Mouse (Mus musculus): ENCODE results near the gene Rnase4. TPM values are rescaled to one million over a fixed set of nuclear protein-coding genes. Genes with fewer than 3 reads are reported as not detected.

The Rnase4 gene
- polyA plus RNA-seq (2012; ENCODE audit: low replicate concordance) = 0.76 and 1.6 TPM in 2 replicates

DNA sequence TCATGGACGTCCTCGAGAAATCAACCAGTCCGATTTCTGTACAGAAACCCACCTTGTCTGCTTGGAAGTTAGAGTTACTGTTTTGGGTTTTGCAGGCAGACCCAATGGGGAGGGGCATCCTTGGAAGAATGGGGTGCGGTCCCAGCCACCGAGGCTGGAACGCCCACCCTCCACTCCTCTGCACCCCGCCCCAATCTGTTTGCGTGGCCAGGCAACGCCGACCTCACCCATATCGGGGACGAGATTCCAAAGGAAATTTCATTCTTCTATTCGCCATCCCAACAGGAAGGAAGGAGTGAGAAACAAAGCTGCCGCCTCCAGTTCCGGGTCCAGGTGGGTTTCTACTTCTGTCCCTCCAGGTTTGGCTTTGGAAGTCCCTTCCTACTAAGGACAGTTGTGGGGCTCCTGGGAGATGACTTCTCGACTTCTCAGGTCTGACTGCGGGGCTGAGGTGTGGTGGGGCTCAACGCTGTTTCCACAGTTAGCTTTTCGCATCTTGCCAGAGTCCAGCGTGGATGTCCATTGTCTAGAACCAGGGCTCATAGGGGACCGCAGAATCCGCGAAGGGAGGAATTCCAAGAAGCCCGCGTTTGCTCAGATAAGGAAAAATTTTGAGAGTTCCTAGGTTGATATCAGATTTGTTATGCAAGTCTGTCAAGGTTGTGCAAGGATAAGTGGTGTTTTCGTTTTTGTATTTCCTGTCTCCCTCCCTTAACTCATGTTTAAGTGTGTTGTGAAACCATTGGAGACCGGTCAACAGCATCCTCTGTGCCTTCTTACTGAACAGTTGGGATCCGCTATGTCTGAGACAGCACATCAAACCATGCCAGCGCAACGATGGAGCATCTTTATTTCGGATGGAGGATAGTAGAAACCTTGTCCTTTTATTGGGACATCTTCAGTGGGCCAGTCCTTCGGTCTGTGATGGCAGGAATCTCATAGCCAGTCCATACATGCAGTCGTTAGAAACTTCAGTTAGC is at the start of gene Rnase4, which contains the start of gene Ang:
TSS of gene Rnase4 (plus strand) at position 157 of the 980 bp plus-strand sequence.
TSS of gene Ang (plus strand) at position 230 of the 980 bp plus-strand sequence.

DNA sequence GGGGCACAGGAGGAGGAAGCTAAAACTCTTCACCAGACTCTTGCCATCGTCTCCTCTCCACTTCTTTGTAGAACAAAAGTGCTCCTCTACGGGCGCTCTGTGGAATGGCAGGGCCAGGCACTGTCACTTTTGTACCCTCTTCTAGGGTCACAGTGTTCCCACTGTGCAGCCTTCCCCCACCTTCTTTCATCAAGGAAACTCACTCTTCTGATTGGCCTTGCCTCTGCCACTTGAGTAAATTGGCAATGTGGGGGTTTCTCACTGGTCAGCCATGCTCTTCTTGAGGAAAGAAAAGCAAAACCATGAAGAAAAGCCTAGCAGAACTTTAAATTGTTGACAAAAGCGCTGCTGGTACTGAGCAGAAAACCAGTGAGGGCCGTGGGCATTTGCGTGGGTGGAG is 49.1 kb upstream of the Rnase4 start, which contains the start of gene Rnase9:
TSS of gene Rnase9 (minus strand) at position 101 of the 400 bp plus-strand sequence.

DNA sequence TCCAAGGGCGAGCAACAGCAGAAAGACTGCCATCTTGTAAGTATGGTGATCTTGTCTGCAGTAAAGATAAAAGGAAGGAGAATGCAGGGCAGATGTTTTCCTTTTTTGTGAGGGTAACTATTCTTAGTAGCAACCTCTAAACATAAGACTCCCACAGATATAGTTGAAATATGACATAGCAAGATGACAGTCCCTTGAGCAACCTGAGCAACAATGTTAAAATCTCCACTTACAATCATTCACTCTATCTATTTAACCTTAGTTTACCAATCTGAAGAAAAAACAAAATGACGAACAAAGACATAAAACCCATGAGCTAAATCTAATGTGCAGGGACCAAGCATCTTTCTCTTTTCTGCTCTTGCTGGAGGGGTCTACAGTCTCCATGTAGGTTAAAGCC is 40.8 kb upstream of the Rnase4 start, which contains the start of gene Rnase11:
TSS of gene Rnase11 (minus strand) at position 101 of the 400 bp plus-strand sequence.

DNA sequence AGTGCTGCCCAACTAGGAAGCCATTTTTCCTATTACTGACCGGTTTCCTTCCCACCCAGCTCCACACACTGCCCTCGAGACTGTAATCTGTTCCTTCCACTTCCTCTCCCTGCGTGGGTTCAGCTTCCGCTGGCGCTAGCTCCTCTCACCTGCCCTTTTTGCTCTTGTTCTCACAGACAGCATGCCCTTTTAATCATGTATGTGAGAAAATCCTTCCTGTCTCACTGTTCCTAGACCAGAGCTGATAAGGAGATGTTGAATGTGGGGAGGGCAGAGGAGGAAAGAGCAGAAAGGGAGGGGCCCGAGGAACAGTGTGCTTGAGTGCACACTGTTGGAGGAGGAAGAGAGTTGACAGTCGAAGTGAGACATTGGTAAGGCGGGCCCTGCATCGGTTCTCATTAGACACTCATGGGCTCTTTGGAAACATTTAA is 33.5 kb upstream of the Rnase4 start, which contains the start of gene Rnase12:
TSS of gene Rnase12 (minus strand) at position 261 of the 431 bp plus-strand sequence.

DNA sequence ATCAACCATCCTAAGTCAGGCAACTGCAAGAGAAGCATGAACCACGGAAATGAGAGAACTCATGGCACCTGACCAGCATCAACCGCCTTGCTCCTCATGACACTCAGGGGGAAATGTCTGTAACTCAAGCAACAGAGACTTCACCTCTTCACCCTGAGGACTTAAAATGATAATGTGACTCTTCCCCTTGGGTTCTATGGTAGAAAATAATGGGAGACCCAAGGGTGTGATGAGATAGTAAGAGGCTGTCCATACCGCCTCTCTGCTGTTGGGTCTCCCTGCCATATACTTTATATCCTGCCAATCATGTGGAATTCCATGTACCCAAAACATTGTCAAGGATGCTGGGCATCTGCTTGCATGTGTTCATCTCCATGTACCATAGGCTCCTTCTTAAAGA is 16.5 kb upstream of the Rnase4 start, which contains the start of gene Olfr750:
TSS of gene Olfr750 (minus strand) at position 101 of the 400 bp plus-strand sequence.

DNA sequence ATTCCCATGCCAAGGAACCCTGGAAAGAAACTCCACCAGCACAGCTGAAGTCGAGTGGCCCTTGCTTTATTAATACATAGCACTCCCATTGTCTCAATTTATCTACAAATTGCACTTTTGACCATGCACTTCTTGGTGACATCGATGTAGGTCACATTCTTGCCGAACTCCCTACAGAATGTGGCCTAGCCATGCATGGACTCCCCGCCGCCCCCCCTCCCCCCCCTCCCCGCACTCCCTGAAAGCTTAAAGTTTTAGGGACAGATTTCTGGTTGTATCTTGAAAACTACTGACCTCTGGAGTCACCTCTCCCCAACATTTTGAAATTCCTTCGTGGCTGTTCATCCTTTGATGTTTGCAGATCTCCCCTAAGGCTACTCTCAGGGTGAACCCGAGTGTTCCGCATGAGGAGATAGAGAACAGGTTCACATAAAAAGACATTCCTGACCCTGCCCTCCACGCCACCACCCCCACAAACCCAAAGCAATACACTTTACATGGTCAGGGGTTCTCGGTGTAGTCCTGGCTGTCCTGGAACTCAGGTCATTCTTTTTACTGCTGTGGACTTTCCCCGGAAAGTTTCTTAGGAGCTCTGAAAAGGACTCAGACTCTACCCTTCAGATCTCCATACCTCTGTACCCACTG is 23.2 kb downstream of the Rnase4 start, which contains the start of gene Eddm3b:
TSS of gene Eddm3b (plus strand) at position 511 of the 645 bp plus-strand sequence.

DNA sequence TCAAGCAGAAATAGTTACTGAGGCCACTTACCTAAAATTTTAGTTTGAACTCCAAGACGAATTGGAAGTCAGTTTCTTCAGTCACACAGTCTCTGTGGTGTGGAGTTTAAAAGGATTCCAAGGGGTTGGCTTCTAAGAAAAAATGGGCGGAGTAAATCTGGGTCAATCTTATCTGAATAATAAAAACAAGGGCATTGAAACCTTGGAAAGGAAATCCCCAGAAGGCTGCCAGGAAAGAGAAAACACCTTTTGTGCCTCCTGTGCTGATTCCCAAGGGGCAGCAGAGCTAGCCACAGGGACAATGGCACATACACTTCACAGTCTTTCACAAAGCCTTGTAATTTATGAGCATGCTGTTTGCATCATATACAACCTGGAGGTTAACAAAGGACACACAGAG is 55.8 kb downstream of the Rnase4 start, which contains the start of gene Rnase1:
TSS of gene Rnase1 (minus strand) at position 101 of the 400 bp plus-strand sequence.

Other genes with a start within 250 kb of the Rnase4 start
- 8.1 and 9.7 TPM in 2 replicates for gene Tep1, start 220.5 kb upstream of the Rnase4 start, polyA plus RNA-seq (2012; ENCODE audit: low replicate concordance)
- 0.11 and 0.61 TPM in 2 replicates for gene Klhl33, start 193.6 kb upstream of the Rnase4 start, polyA plus RNA-seq (2012; ENCODE audit: low replicate concordance)
- gene Osgep, start 166.2 kb upstream of the Rnase4 start, polyA plus RNA-seq (2012; ENCODE audit: low replicate concordance) = 23.9 and 61.6 TPM in 2 replicates
- gene Apex1, start 166.1 kb upstream of the Rnase4 start, polyA plus RNA-seq (2012; ENCODE audit: low replicate concordance) = 20.9 and 45.6 TPM in 2 replicates
- 151 and 508 TPM in 2 replicates for gene Pip4p1, start 160.2 kb upstream of the Rnase4 start, polyA plus RNA-seq (2012; ENCODE audit: low replicate concordance)
- gene Pnp, start 160.0 kb upstream of the Rnase4 start, polyA plus RNA-seq (2012; ENCODE audit: low replicate concordance) = 1.7 and 1.8 TPM in 2 replicates
- 1.7 TPM in 1 of 2 replicates, not detected in the other for gene Gm49342, start 146.6 kb upstream of the Rnase4 start, polyA plus RNA-seq (2012; ENCODE audit: low replicate concordance)
- not detected in 2 replicates for gene Pnp2, start 135.1 kb upstream of the Rnase4 start, polyA plus RNA-seq (2012; ENCODE audit: low replicate concordance)
- not detected in 2 replicates for gene Rnase10, start 83.3 kb upstream of the Rnase4 start, polyA plus RNA-seq (2012; ENCODE audit: low replicate concordance)
- gene Rnase9, start 49.2 kb upstream of the Rnase4 start, polyA plus RNA-seq (2012; ENCODE audit: low replicate concordance) = not detected in 2 replicates
- gene Rnase11, start 40.9 kb upstream of the Rnase4 start, polyA plus RNA-seq (2012; ENCODE audit: low replicate concordance) = not detected in 2 replicates
- gene Rnase12, start 33.4 kb upstream of the Rnase4 start, polyA plus RNA-seq (2012; ENCODE audit: low replicate concordance) = 0.40 TPM in 1 of 2 replicates, not detected in the other
- gene Olfr750, start 16.6 kb upstream of the Rnase4 start, polyA plus RNA-seq (2012; ENCODE audit: low replicate concordance) = not detected in 2 replicates
- gene Ang, start 73 bp downstream of the Rnase4 start, polyA plus RNA-seq (2012; ENCODE audit: low replicate concordance) = 0.21 TPM in 1 of 2 replicates, not detected in the other
- not detected in 2 replicates for gene Eddm3b, start 23.3 kb downstream of the Rnase4 start, polyA plus RNA-seq (2012; ENCODE audit: low replicate concordance)
- 7.7 and 15.1 TPM in 2 replicates for gene Rnase6, start 32.8 kb downstream of the Rnase4 start, polyA plus RNA-seq (2012; ENCODE audit: low replicate concordance)
- gene Rnase1, start 55.7 kb downstream of the Rnase4 start, polyA plus RNA-seq (2012; ENCODE audit: low replicate concordance) = not detected in 2 replicates
- not detected in 2 replicates for gene Rnase2b, start 71.2 kb downstream of the Rnase4 start, polyA plus RNA-seq (2012; ENCODE audit: low replicate concordance)
- gene Ang2, start 108.1 kb downstream of the Rnase4 start, polyA plus RNA-seq (2012; ENCODE audit: low replicate concordance) = not detected in 2 replicates
- not detected in 2 replicates for gene Ear14, start 112.3 kb downstream of the Rnase4 start, polyA plus RNA-seq (2012; ENCODE audit: low replicate concordance)
- not detected in 2 replicates for gene Rnase2a, start 165.0 kb downstream of the Rnase4 start, polyA plus RNA-seq (2012; ENCODE audit: low replicate concordance)